Mouse (Mus musculus) adrenal gland, postnatal 36 days (tissue): ENCODE measurements around the gene Tysnd1. TPM values are rescaled to one million over a fixed set of nuclear protein-coding genes. Genes with fewer than 3 reads are reported as not detected.

Source experiments
- DNase-seq, 2 experiments: peaks; one replicate each; pipeline ENCODE4 v3.0.0; 2021; ENCODE audit warnings: mixed read lengths in 1 of 2
- total RNA-seq, 2 experiments: library from RNA; stranded (reverse); gene quantifications; 2 replicates each; pipeline ENCODE4 v1.2.3; 2021

Tysnd1 gene
- total RNA-seq, 2 experiments from 2014 or later: 66.4 to 113 TPM

DNA sequence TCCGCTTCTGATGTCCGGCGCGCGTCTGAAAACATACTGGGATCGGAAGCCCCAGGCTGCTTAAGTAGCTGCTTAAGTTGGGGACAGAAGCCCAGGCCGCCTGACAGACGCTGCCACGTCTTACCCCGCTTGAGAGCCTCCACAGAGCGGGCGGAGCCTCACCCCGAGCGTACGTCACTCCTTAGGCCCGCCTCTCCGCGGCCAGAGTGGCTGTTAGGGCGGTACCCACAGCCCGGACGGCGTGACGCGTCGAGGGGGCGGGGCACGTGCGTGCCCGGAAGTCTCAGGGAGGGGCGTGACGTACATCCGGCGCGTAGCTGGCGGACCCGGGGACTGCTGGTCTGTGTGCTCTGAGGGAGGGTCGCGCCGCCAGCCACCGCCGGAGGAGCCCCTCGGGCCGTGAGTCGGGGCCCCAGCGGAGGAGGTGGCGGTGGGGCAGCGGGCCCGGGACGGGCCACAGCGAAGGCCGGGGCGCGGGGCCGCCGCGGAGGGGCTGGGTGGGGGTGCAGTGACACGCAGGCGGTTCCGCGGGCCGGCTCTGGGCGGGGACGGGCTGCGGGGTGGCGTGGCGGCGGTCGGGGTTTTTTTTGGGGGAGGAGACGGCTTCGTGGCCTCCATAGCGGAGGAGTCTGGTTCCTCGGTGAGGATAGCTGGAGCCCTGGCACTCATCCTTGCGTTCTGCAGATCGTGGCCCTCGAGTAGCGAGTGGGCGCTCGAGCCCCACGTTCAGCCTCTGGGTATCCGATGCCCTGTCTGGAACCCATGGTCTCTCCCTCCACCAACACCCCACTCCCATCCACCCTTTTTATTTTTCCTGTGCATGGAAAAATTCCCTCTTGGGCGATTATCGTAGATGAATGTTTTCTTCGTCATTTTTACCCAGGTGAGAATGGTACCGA is 15.1 kb upstream of the Tysnd1 start, which contains the start of gene Sar1a:
Gene Sar1a, plus strand, starts transcription at position 285 of the 899 bp plus-strand sequence.
- peak; percentile 99 for DNase-seq

DNA sequence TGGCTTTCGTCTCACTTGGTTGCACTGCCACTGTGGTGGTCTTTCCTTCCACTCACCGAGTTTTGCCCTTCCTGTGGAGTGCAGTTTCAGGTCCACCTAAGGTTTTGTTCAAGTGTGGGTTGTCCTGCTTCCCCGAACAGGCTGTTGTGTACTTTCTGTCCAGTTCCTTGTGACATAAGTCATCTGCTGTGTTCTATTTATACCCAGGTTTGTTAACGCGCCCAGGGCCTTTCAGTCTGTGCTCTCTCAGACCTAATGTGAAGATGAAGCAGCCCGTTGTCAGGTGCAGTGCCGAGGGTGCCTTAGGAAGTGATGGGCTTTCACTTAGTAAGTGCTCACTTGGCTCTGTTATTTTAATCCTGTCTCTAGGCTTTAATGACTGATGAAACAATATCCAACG is 5.9 kb upstream of the Tysnd1 start:
- no peak for DNase-seq

DNA sequence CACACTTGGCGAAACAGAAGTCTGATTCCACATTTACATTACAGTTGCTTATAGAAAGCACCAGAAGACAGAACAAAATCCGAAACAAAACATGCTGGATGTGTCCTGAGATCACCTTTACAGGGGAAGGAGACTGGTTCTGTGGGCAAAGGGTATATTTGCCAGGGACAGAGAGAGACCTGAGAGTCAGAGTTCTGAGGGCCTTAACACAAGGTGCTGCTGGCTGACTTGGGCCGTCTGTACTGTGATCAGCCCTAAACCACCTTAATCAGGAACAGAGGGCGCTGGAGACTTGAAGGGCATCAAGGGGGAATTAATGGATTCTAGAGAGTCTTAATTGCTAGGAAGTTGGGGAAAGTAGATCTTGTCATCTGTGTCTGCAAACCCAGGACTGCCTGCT is 1.8 kb upstream of the Tysnd1 start:
- DNase-seq: no peak

DNA sequence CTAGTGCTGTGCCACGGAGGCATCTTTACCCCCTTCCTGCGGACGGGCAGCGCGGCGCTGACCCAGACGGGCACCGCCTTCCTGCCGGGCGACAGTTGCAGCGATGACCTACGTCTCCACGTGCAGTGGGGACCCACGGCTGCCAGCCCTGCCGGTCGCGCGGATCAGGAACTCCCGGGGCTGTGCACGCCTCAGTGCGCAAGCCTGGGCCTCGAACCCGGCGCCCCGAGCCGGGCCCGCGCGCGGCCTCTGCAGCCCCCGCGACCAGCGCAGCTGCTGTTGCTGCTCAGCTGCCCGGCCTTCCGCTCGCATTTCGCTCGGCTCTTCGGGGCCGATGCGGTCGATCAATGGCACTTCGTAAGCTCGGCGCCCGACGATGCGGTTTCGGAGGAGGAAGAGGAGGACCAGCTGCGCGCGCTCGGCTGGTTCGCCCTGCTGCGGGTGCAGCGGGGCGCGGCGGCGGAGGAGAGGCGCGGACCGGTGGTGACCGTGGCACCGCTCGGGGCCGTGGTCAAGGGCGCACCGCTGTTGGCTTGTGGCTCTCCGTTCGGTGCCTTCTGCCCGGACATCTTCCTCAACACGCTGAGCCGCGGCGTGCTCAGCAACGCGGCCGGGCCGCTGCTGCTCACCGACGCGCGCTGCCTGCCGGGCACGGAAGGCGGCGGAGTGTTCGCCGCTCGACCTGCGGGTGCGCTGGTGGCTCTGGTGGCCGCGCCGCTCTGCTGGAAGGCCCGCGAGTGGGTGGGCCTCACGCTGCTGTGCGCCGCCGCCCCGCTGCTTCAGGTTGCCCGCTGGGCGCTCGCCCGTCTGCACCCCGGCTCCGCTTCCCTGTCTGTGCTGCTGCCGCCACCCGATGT is 617 bp downstream of the Tysnd1 start:
- DNase-seq: peak; percentile 40 to 57

DNA sequence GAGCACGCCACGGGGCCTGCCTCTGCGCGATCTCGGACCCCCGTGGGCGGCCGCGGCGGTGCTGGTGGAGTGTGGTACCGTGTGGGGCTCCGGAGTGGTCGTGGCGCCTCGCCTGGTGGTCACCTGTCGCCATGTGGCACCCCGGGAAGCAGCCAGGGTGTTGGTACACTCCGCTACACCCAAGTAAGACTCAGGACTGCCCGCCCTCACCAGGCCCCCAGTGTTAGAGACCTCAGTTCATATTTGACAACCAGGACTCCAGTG is 1.2 kb downstream of the Tysnd1 start:
- DNase-seq: peak in 1 of 2 experiments; percentile 20

DNA sequence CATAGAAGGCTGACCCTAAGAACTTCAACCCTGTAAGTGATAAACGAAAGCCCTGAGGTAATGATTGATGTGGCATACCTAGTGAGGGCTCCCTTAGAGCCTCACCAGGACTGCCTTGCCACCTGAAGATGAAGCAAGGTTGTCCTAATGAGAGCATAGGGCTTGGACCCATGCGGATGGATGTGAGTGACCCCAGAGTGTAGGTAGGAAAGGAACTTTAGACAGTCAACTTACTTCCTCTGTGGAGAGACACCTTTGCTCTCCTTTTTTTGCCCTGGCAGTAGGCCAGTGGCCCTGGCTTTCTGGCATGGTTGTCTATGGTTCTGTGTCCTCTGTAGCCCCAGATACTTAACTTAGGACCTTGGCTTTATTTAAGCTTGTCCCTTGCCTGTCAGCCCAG is 1.7 kb downstream of the Tysnd1 start:
- peak; percentile 51 to 58 for DNase-seq

DNA sequence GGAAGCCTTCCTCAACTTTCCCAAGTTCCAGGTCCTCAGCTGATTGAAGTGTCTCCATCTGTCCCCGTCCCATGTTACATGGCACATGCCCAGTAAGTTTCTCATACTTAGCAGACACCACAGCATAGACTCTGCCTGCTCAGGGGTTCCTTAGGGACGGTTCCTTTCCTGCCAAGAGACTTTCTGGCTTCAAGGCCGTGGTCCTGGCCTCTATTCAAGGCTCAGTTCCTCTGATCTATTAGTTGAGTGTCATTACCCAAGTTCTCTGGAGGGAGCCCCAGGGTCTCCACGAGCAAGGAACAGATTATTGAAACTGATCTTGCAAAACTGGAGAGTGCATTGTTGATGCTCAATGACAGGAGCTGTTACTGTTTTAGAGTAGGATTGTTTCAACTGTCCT is 9.3 kb downstream of the Tysnd1 start:
- peak; percentile 77 to 85 for DNase-seq

DNA sequence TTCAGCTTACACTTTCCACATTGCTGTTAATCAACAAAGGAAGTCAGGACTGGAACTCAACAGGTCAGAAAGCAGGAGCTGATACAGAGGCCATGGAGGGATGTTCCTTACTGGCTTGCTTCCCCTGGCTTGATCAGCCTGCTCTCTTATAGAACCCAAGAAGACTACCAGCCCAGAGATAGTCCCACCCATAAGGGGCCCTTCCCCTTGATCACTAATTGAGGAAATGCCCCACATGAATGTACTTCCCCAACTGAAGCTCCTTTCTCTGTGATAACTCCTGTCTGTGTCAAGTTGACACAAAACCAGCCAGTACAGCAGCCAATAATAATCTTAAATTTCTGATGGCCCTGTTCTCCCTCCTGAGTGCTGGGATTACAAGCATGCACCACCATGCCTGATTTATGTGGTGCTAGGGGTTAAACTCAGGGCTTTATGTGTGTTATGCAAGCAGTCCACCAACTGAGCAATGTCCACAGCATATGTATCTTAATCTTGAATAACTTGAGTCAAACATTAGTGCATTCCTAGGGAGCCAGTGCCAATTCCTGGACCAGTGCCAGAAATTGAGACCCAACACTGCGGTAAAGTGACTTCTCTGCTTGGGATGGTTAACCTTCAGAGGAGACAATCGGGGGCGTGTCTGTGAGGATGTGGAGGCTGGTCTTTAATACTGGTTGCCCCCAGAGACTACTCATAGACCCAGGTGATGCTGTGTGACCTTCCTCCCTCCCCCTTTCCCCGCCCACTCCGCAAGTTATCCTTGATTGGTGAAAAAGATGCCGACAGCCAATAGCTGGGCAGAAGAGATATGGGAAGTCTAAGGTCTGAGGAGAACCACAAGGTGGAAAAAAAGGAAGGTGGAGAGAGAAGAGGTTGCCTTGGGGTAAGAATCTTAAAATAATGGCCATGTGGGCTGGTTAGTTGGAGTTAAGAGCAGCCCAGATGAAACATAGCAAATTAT is 11.4 kb downstream of the Tysnd1 start:
- no peak for DNase-seq

DNA sequence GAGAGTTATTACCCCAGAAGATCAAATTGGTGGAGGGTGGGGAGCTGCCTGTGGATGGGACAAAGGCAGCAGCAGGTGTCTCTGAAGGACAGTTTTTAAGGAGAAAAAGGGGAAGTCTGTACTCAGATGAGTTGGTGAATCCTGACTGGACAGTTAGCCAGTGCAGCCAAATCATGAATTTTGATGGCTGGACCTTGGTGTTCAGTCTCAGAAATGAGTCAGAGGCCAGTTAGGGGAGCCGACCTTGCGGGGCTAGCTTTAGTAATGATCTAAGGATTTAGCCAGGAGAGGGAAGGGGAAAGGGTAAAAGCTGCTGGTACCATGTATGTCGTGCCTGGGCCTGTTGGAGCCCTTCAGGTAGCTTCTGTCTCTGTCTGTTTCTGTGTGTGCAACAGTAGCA is 18.3 kb downstream of the Tysnd1 start:
- peak; percentile 60 to 62 for DNase-seq

DNA sequence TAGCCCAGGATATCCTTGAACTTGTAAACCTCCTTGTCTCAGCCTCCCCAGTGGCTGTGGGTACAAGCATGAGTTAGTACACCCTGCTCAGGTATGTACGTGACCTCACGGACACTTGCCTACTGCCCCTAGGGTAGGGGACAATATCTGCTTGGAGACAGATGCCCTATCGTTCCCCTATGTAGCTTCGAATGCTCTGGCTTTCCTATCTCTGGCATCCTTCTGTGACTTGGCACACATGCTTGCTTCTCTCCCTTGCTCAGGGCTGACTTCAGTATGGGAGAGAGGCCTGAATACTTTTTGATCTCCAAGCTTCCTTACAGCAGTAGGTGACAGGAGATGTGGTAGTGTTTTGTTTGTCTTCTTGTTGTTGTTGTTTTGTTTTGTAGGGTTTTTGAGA is 18.8 kb downstream of the Tysnd1 start:
- no peak for DNase-seq

DNA sequence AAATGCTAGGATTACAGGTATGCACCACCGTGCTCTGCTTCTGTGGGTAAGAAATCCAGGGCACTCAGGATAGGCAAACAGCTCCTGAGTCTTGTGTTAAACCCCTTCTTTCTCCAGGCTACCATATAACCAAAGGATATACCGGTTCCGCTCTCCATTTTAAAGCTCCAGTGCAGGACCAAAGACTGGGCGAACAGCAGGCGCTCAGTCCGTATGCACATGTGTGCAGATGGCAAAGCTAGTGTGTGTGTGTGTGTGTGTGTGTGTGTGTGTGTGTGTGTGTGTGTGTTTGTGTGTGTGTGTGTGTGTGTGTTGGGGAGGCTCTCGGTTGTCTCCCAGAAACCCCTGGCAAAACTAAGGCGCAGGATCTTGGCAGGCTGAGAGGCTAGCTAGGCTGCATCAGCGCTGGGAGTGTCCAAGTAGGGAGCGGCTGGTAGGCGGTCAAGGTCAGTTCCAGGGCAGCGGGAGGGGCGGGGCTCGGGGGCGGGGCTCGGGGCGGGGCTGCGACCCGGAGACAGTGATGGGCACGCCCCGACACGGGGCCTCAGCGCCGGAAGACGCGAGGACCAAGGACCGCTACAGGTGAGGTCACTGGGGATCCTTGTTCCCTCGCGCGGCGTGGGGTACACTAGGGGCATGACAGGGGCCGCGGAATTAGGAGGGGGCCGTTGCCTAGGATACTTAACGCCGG is 19.6 kb downstream of the Tysnd1 start, which contains the start of gene Aifm2:
Gene Aifm2, plus strand, starts transcription at position 493 of the 691 bp plus-strand sequence.
- peak; percentile 85 to 87 for DNase-seq

DNA sequence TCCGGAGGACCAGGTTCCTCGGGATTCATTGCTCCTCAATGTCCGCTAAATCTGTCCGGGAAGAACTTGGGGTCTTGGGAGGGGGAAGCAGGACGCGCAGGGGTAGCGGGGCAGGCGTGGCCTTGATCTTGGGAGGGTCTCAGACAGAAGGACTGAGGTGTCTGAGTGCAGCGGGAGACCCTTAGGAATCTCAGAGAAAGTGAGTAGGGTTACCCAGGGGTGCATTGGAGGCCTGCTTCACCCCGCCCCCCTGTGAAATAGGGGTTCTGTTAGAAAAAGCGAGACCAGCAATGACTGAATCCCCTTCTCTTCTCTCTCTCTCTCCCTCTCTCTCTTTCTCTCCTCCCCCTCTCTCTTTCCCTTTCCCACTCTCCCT is 20.1 kb downstream of the Tysnd1 start:
- DNase-seq: peak in 1 of 2 experiments; percentile 43

DNA sequence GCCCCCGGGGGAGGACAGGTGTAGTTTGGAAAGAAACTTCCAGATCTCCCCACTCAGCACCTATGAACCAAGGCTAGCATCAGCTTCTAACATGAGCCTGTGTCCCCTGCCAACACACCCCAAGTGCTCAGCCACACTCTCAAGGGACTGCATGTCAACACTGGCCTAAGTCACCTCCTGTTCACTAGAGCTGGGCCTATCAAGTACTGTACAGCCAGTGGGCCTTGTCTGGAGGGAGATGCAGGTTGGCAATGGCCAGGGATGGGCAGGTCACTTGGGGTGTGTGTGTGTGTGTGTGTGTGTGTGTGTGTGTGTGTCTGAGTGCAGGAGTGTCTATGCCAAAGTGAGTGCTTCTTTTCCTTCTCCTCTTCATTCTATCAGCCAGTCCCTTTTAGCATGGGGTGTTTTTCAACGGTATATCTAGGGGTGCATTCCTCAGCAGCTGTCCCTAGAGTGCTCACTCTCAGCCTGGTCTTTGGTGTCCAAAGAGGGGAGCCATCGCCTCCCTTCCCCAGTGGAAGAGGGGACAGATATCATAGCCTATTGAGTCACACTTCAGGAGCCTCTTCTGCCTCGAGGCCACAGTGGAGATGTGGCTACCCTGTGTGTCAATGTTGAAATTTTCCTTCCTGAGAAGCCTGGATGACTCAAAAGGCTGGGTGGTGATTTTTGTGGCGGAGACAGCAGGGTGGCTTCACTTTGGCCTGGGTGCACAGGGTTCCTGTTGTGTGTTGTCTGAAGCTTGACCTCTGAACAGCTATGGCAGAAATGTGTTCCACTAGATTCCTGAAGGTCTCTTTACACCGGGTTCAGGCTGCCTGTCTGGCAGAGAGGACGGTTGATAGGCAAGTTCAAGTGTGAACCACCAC is 20.9 kb downstream of the Tysnd1 start:
- DNase-seq: peak; percentile 59 to 64

DNA sequence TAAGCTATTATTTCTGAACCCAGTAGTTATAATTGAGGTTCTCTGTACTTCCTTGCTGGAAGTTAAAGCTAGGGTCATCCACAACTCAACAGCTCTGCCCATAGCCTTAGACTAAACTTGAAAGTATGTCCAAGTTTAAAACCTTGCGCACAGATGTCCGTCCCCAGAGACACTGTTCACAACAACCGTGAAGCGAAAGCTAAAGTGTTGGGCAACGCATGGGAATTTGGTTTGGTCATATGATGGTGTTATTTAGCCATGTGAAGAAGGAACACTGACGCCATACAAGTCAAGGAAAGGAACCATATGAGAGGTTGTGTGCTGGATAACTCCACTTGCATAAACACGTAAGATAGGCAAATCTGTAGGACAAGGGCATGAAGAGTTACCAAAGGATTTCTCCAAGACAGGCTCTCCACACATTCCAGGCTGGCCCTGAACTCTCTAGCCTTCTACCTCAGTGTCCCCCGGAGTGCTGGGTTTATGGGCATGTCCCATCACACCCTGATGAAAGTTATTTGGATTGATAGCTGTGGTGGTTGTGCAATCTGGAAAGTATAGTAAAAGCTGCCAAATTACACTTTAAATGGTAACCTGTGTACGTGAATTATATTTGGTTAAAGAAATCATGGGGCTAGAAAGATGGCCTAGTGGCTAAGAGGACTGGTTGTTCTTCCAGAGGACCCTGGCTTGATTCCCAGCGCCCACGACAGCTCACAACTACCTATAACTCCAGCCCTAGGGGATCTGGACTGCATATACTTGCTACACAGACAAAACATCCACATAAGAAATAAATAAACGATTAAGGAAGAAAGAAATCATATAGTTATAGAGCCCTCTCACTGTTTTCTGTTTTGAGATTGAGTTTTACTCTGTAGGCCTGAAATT is 22.3 kb downstream of the Tysnd1 start:
- DNase-seq: no peak

DNA sequence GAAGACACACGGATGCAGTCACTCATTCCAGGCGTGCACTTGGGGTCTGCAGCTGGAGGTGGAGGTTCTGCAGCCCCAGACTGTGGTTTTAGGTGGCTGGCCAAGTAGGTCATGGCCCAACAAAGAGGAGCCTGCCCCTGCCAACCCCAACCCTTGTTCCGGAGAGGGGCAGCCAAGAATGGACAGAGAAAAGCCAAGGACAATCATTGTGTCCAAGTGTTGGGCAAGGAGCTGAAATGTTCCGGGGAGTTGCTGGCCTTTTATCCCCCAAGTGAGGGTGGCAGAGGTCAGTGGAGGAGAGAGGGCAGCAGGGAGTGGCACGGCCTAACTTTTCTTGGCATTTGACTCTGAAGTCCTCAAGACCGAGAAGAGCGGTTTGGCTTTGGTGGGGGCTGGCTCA is 25.0 kb downstream of the Tysnd1 start:
- peak; percentile 65 to 85 for DNase-seq

DNA sequence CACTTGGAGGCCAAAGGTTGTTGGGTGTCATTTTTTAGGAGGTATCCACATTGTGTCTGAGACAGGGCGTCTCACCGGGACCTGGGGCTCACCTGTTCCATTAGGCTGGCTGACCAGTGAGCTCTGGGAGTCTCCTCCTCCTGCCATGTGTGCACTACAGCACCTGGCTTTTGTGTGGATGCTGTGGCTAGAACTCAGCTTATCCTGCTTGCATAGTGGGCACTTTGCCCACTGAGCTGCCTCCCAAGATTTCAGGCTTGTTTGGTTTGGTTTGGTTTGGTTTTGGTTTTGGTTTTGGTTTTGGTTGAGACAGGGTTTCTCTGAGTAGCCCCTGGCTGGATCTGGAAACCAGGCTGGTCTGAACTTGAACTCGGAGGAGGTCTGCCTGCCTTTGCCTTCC is 26.9 kb downstream of the Tysnd1 start:
- DNase-seq: no peak

DNA sequence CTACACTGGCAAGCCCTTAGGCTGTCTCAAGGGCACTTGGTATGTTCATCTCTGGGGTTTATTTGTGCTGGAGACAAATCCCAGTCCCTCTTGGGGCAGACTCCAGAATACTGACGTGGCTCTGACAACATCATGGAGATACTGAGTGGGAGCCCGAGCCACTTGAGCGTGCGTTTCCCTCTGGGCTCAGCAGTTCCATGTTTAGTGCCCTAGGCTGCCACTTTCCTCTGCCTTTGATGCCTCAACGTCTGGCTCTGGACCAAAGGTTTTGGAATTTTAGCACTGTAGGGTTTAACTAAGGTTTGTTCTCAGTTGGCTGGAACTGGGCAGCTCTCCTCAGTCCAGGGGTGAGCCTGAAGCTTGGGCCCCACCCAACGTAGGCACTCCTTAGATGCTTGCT is 28.0 kb downstream of the Tysnd1 start:
- DNase-seq: no peak

DNA sequence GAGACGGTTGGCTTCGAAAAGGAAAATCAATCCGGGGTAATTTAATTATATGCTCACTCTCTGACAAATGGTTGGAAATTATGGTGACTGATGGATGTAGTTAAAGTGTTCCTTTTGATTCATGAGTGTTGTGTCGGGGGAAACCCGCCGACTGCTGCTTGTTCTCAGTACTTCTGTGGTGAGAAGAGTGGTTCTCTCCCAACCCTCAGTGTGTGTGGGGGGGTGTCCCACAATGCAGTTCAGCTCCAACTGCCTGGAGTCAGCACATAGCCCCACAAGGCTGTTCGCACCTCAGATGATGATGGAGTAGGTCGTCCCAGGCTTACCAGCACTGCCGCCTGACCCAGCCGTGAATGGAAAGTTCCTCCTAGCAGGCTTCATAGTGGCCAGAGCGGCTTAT is 33.9 kb downstream of the Tysnd1 start:
- no peak for DNase-seq

DNA sequence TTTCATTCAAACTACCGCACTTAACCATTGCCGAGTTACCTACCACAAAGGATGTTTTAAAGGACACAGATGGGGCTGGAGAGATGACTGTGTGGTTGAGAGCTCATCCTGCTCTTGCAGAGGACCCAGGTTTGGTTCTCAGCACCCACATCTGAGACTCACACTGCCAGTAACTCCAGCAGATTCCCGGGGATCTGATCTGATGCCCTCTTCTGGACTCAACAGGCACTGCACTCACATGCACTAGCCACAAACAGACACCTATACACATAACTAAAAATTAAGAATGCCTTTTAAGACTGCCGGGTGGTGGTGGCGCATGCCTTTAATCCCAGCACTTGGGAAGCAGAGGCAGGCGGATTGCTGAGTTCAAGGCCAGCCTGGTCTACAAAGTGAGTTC is 34.9 kb downstream of the Tysnd1 start:
- no peak for DNase-seq
